Mouse (Mus musculus) embryonic facial prominence, embryonic 13.5 days (tissue): ENCODE results near the gene Egflam. TPM values are rescaled to one million over a fixed set of nuclear protein-coding genes. Genes with fewer than 3 reads are reported as not detected.

Source experiments
- ATAC-seq: fragments of 200-750 bp; cut with Nextera tagmentation; 2 replicates; pipeline ENCODE4 v1.8.0; 2017; ENCODE audit warnings: low read depth; ENCODE audit not compliant: insufficient number of reproducible peaks, insufficient read depth, low FRiP score, low TSS enrichment
- H3K27ac ChIP-seq: fragments of 300-500 bp; sonication (generic); 2 replicates; pipeline ENCODE4 v1.5.1; 2015; ENCODE audit warnings: moderate library complexity, mild to moderate bottlenecking, inconsistent platforms
- H3K27me3 ChIP-seq: fragments of 300-500 bp; sonication (generic); 2 replicates; pipeline ENCODE4 v1.6.1; 2015; ENCODE audit warnings: mild to moderate bottlenecking, inconsistent platforms
- H3K36me3 ChIP-seq: fragments of 300-500 bp; sonication (generic); 2 replicates; pipeline ENCODE4 v1.6.1; 2015; ENCODE audit warnings: mild to moderate bottlenecking, inconsistent platforms
- H3K4me1 ChIP-seq: fragments of 300-500 bp; sonication (generic); 2 replicates; pipeline ENCODE4 v1.6.1; 2015; ENCODE audit warnings: inconsistent platforms
- H3K4me2 ChIP-seq: fragments of 300-500 bp; sonication (generic); 2 replicates; pipeline ENCODE4 v1.6.1; 2015; ENCODE audit warnings: moderate library complexity, mild to moderate bottlenecking, inconsistent platforms
- H3K4me3 ChIP-seq: fragments of 300-500 bp; sonication (generic); 2 replicates; pipeline ENCODE4 v1.5.1; 2015; ENCODE audit warnings: mild to moderate bottlenecking, inconsistent platforms
- H3K9ac ChIP-seq: fragments of 300-500 bp; sonication (generic); 2 replicates; pipeline ENCODE4 v1.6.1; 2015; ENCODE audit warnings: mild to moderate bottlenecking, inconsistent platforms
- H3K9me3 ChIP-seq: fragments of 300-500 bp; sonication (generic); 2 replicates; pipeline ENCODE4 v1.6.1; 2016; ENCODE audit warnings: inconsistent platforms
- WGBS: fragments of 180-500 bp; shearing (Covaris S2); methylation state at CpG from one replicate; pipeline ENCODE4 v1.1.7; 2015; ENCODE audit warnings: mixed read lengths; 5-methylcytosine and 5-hydroxymethylcytosine counted together
- polyA plus RNA-seq: library from polyadenylated mRNA; unstranded; fragments of >200 nt; fragmentation: Nextera tagmentation; extraction: Ambion mirVana; gene quantifications from 2 replicates; pipeline ENCODE4 v1.2.1, GENCODE M21; 2015

The Egflam gene
- polyA plus RNA-seq, 1 experiment from 2014 or later, result 13.4 TPM

GRCm38 (mm10) chr15:7194748-7195221 is 203.4 kb downstream of the Egflam start:
- 33% methylated on average over 6 of the region's 6 CpGs for WGBS
- ATAC-seq, result no peak
- H3K27ac ChIP-seq, result peak overlapping the region; percentile 40; the same call in 1 of the 2 replicates

DNA sequence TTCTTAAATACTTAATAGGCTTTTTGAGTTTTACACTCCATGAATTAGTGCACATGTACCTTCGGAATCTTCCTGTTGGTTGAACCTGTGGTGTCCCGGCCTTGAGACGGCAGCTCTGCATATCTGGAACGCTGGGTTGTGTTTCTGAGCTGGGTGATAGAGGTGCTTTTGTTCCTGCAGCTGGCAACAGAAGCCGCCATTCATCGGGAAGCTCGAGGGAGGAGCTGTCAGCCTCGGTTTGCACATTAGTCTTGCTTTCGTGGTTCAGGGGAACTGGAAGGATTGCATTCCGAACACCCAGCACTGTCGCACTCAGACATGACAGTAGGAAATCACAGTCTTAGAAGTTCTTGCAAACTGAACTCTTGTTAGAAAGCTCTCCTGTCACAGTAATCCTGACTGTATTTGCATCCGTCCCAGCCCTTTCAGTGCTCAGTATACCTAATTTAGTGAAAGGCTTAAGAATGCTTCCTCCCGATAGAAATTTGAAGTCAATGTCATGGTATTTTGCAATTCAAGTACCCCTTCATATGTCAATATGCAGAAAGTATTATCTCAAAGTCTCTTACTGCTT is 204.0 kb downstream of the Egflam start:
- WGBS, result 11% methylated on average over 13 of the region's 13 CpGs
- Histone ChIP-seq H3K27me3 (no peaks in the 10 kb centered on the region; the same call in 1 of the 2 replicates), H3K27ac (peak overlapping the region; percentile 40), H3K4me3 (no peak overlapping the region), H3K9me3 (no peaks in the 10 kb centered on the region), H3K4me2 (peak overlapping the region; percentile 20; the same call in 1 of the 2 replicates), H3K4me1 (peaks cover 34% of the 10 kb centered on the region), H3K9ac (no peak overlapping the region), H3K36me3 (peaks cover 22% of the 10 kb centered on the region)
- peak; percentile 44; the same call in 1 of the 2 replicates for ATAC-seq

More at GRCm38 (mm10) chr15:7194748-7195221, 203.4 kb downstream of the Egflam start:
- no peaks in the 10 kb centered on the region; the same call in 1 of the 2 replicates for H3K27me3 ChIP-seq
- no peaks in the 10 kb centered on the region for H3K9me3 ChIP-seq
- H3K9ac ChIP-seq, result no peak overlapping the region
- H3K4me2 ChIP-seq, result peak overlapping the region; percentile 20; the same call in 1 of the 2 replicates
- H3K36me3 ChIP-seq, result peaks cover 16% of the 10 kb centered on the region
- H3K4me1 ChIP-seq, result peaks cover 37% of the 10 kb centered on the region
- H3K4me3 ChIP-seq, result no peak overlapping the region

- no peak for ATAC-seq
- Histone ChIP-seq H3K27ac (no peak overlapping the region), H3K4me2 (no peak overlapping the region), H3K27me3 (no peaks in the 10 kb centered on the region), H3K9ac (no peak overlapping the region), H3K9me3 (no peaks in the 10 kb centered on the region), H3K36me3 (peaks cover 23% of the 10 kb centered on the region), H3K4me3 (no peak overlapping the region), H3K4me1 (peaks cover 28% of the 10 kb centered on the region)
- WGBS, result 89% methylated on average over 2 of the region's 2 CpGs
Observed at GRCm38 (mm10) chr15:7192582-7192981, 205.6 kb downstream of the Egflam start.

GRCm38 (mm10) chr15:7191074-7191473 is 207.1 kb downstream of the Egflam start:
- peaks cover 33% of the 10 kb centered on the region for H3K36me3 ChIP-seq
- no peaks in the 10 kb centered on the region for H3K9me3 ChIP-seq

DNA sequence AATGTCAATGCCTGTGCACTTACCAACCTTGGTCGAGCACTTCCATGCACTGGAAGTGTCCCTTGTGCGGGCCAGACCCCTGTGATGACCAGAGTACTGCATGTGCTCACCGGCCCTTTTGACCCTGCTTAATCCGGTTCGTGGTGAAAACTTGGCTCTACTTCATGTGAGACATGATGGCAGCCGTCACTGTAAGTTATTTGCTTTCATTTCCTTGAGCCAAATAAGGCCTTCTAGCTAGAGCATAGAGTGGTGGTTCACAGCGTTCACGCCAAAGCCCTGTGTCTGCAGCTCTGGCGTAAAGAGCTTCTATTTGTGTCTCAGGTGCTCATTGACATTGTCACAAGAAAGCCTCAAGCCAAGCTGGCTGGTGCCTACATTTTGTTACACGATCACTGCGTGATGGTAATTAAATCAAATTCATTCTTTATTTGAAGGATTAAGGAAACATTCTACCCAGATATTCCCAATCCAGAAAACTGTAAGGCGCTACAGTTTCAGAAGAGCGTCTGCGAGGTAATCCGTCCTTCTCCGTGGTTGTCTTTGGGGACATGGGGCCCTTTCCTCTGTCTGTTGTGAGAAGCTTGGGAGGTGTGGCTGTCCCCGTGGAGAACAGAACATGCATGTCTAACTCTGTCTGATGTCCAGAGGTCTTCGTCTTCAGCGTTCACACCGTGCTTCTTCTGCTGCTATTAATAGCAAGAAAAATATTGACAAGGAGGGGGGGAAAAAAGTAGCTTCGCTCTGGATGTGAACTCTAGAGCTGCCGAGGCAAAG is 208.3 kb downstream of the Egflam start:
- WGBS, result 88% methylated on average over 22 of the region's 22 CpGs
- Histone ChIP-seq H3K9ac (no peak overlapping the region), H3K4me1 (peaks cover 16% of the 10 kb centered on the region), H3K27ac (no peak overlapping the region), H3K36me3 (peaks cover 44% of the 10 kb centered on the region), H3K4me2 (no peak overlapping the region), H3K4me3 (no peak overlapping the region), H3K27me3 (no peaks in the 10 kb centered on the region), H3K9me3 (no peaks in the 10 kb centered on the region)
- ATAC-seq, result no peak

More at GRCm38 (mm10) chr15:7191074-7191473, 207.1 kb downstream of the Egflam start:
- no peak for ATAC-seq
- Histone ChIP-seq H3K4me3 (no peak overlapping the region), H3K9ac (no peak overlapping the region), H3K27ac (no peak overlapping the region), H3K27me3 (no peaks in the 10 kb centered on the region), H3K4me2 (no peak overlapping the region), H3K4me1 (peaks cover 25% of the 10 kb centered on the region)
- WGBS, result 77% methylated on average over 4 of the region's 4 CpGs

DNA sequence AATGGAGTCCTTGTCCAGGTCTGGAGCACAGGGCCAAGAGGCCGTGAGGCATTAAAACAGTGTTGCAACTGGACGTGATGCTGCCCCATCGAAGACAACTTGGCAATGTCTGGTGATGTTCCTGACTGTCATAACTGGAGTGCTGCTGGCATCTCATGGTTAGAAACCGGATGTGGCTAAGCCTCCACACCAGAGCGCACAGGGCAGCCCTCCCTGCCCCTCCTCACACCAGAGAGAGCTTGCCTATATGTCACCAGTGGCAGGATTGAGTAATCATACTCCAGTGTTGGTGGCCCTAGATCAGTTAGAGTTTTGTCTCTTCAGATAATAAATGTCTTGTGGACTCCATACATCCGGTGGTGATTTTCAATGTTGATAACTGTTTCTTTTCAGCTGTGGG is 210.5 kb downstream of the Egflam start:
- H3K4me1 ChIP-seq, result no peaks in the 10 kb centered on the region
- no peaks in the 10 kb centered on the region for H3K27me3 ChIP-seq
- no peak overlapping the region for H3K27ac ChIP-seq
- H3K4me2 ChIP-seq, result no peak overlapping the region
- H3K4me3 ChIP-seq, result no peak overlapping the region
- peaks cover 60% of the 10 kb centered on the region for H3K36me3 ChIP-seq
- H3K9me3 ChIP-seq, result no peaks in the 10 kb centered on the region
- no peak overlapping the region for H3K9ac ChIP-seq
- WGBS, result 90% methylated on average over 6 of the region's 6 CpGs
- no peak for ATAC-seq

- WGBS, result 54% methylated on average over 6 of the region's 6 CpGs
- no peak overlapping the region for H3K27ac ChIP-seq
- ATAC-seq, result no peak
- H3K9me3 ChIP-seq, result no peaks in the 10 kb centered on the region
- H3K4me2 ChIP-seq, result no peak overlapping the region
- H3K9ac ChIP-seq, result no peak overlapping the region
- peaks cover 49% of the 10 kb centered on the region for H3K36me3 ChIP-seq
- H3K27me3 ChIP-seq, result no peaks in the 10 kb centered on the region
- H3K4me1 ChIP-seq, result no peaks in the 10 kb centered on the region
- H3K4me3 ChIP-seq, result no peak overlapping the region
Observed at GRCm38 (mm10) chr15:7180576-7180975, 217.6 kb downstream of the Egflam start.

DNA sequence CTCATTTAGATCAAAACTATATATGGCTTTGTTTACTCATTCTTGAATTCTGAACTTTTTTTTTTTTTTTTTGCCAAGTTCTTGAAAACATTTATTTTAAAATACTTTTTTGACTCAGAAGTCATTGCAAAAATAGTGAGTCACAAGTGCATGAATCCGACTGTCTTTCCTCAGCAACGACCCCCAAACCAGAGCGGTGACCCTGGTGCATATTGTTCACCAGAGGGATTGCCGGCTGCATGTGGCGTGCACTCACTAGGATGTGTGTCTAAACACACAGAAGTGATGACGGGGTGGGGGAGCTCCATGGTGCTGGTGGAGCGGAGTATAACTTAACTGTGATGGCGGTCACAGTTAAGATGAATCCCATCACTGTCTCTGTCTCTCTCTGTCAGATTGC is 224.4 kb downstream of the Egflam start:
- WGBS, result 84% methylated on average over 8 of the region's 8 CpGs
- Histone ChIP-seq H3K27ac (no peak overlapping the region), H3K4me3 (no peak overlapping the region), H3K9me3 (no peaks in the 10 kb centered on the region), H3K36me3 (peaks cover 13% of the 10 kb centered on the region; the same call in 1 of the 2 replicates), H3K27me3 (no peaks in the 10 kb centered on the region), H3K9ac (no peak overlapping the region), H3K4me1 (no peaks in the 10 kb centered on the region), H3K4me2 (no peak overlapping the region)
- no peak for ATAC-seq

DNA sequence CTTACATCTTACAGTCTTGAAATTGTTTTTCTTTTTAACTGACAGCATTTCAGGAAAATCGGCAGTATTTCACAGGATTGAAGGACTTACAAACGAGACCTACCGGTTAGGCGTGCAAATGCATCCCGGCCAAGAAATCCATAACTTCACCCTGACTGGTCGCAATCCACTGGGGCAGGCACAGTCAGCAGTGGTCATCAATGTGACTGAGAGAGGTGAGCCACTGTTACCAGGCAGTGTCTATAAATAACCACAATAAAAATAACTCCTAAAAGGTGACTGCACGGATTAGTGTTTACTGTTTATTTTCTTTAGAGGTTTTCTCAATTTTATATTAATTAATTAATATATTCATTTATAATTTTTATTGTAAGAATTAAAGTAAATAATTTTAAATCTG is 224.8 kb downstream of the Egflam start:
- H3K4me1 ChIP-seq, result no peaks in the 10 kb centered on the region
- WGBS, result 84% methylated on average over 7 of the region's 7 CpGs
- peaks cover 16% of the 10 kb centered on the region; the same call in 1 of the 2 replicates for H3K36me3 ChIP-seq
- no peak overlapping the region for H3K4me3 ChIP-seq
- ATAC-seq, result no peak
- no peak overlapping the region for H3K27ac ChIP-seq
- no peaks in the 10 kb centered on the region for H3K9me3 ChIP-seq
- no peak overlapping the region for H3K4me2 ChIP-seq
- no peaks in the 10 kb centered on the region for H3K27me3 ChIP-seq
- no peak overlapping the region for H3K9ac ChIP-seq

- H3K4me2 ChIP-seq, result no peak overlapping the region
- no peak overlapping the region for H3K4me3 ChIP-seq
- ATAC-seq, result no peak
- H3K9ac ChIP-seq, result no peak overlapping the region
- WGBS, result 68% methylated on average over 2 of the region's 2 CpGs
- no peak overlapping the region for H3K27ac ChIP-seq
- H3K9me3 ChIP-seq, result no peaks in the 10 kb centered on the region
- no peaks in the 10 kb centered on the region for H3K27me3 ChIP-seq
- no peaks in the 10 kb centered on the region for H3K4me1 ChIP-seq
- H3K36me3 ChIP-seq, result peaks cover 18% of the 10 kb centered on the region; the same call in 1 of the 2 replicates
Observed at GRCm38 (mm10) chr15:7172875-7173274, 225.3 kb downstream of the Egflam start.

- 38% methylated on average over 11 of the region's 11 CpGs for WGBS
- Histone ChIP-seq H3K9ac (no peak overlapping the region), H3K9me3 (no peaks in the 10 kb centered on the region), H3K27me3 (no peaks in the 10 kb centered on the region; the same call in 1 of the 2 replicates), H3K36me3 (peaks cover 36% of the 10 kb centered on the region), H3K4me1 (no peaks in the 10 kb centered on the region), H3K27ac (no peak overlapping the region), H3K4me2 (no peak overlapping the region), H3K4me3 (no peak overlapping the region)
- ATAC-seq, result no peak
Observed at GRCm38 (mm10) chr15:7167906-7168532, 230.2 kb downstream of the Egflam start.
